Mouse (Mus musculus): Measurements from ENCODE around the gene Zfp706.

GRCm38 (mm10) chr15:37053085-37053762, 45.7 kb upstream of the Zfp706 start:
- TF ChIP-seq ZC3H11A (IDR thresholded peaks at IDR 0.05; ENCODE audit: low read depth, low read length) (no peak), CTCF (conservative IDR thresholded peaks at IDR 0.05 in 1 of 2, IDR thresholded peaks at IDR 0.05 in 1 of 2; ENCODE audit: low read depth in 2 of 2, low read length in 2 of 2) (no peak), HCFC1 (IDR thresholded peaks at IDR 0.05; ENCODE audit: low read depth, low read length) (no peak), IRF4 (IDR thresholded peaks at IDR 0.05; ENCODE audit: low read depth, low read length) (no peak), BHLHE40 (IDR thresholded peaks at IDR 0.05; ENCODE audit: low read depth, low read length) (no peak), SIN3A (IDR thresholded peaks at IDR 0.05; ENCODE audit: low read length) (no peak), POLR2A (IDR thresholded peaks at IDR 0.05; ENCODE audit: low read depth, low read length) (no peak), CHD2 (IDR thresholded peaks at IDR 0.05; ENCODE audit: low read length) (no peak), NRF1 (IDR thresholded peaks at IDR 0.05; ENCODE audit: low read depth, low read length) (no peak), RAD21 (IDR thresholded peaks at IDR 0.05; ENCODE audit: low read depth, low read length) (no peak)
